Mouse (Mus musculus) intestine, postnatal 0 days (tissue): ENCODE results near the gene Acoxl. TPM values are rescaled to one million over a fixed set of nuclear protein-coding genes. Genes with fewer than 3 reads are reported as not detected.

Experiments used
- ATAC-seq: fragments of 200-750 bp; cut with Nextera tagmentation; 2 replicates; pipeline ENCODE4 v1.8.0; 2017; ENCODE audit warnings: mild to moderate bottlenecking, moderate TSS enrichment, moderate library complexity
- H3K27ac ChIP-seq: fragments of 300-500 bp; sonication (generic); 2 replicates; pipeline ENCODE4 v1.5.1; 2014; ENCODE audit warnings: mild to moderate bottlenecking, low read depth, low read length, moderate library complexity
- H3K27me3 ChIP-seq: fragments of 300-500 bp; sonication (generic); replicated peaks from 2 replicates; pipeline ENCODE4 v1.6.1; 2014; ENCODE audit warnings: low read length, mixed read lengths; ENCODE audit not compliant: control insufficient read depth, insufficient read depth
- H3K36me3 ChIP-seq: fragments of 300-500 bp; sonication (generic); 2 replicates; pipeline ENCODE4 v1.6.1; 2014; ENCODE audit warnings: mild to moderate bottlenecking, moderate library complexity; ENCODE audit not compliant: control insufficient read depth, insufficient read depth
- H3K4me1 ChIP-seq: fragments of 300-500 bp; sonication (generic); replicated peaks from 2 replicates; pipeline ENCODE4 v1.6.1; 2014; ENCODE audit warnings: antibody characterized with exemption, low read length, mixed read lengths; ENCODE audit not compliant: control insufficient read depth, insufficient read depth
- H3K4me2 ChIP-seq: fragments of 300-500 bp; sonication (generic); replicated peaks from 2 replicates; pipeline ENCODE4 v1.6.1; 2014; ENCODE audit warnings: low read depth, mild to moderate bottlenecking, moderate library complexity
- H3K4me3 ChIP-seq: fragments of 300-500 bp; sonication (generic); 2 replicates; pipeline ENCODE4 v1.5.1; 2014; ENCODE audit warnings: low read depth, low read length
- H3K9ac ChIP-seq: fragments of 300-500 bp; sonication (generic); 2 replicates; pipeline ENCODE4 v1.6.1; 2014; ENCODE audit warnings: mild to moderate bottlenecking, low read depth, low read length
- H3K9me3 ChIP-seq: fragments of 300-500 bp; sonication (generic); 2 replicates; pipeline ENCODE4 v1.6.1; 2016; ENCODE audit warnings: mixed run types; ENCODE audit not compliant: control insufficient read depth
- CTCF ChIP-seq: sonication (generic); IDR thresholded peaks from 2 replicates; pipeline ENCODE4 v1.5.1; 2016; ENCODE audit warnings: low read depth, mild to moderate bottlenecking, control low read depth, antibody characterized with exemption, moderate library complexity
- WGBS: fragments of 180-500 bp; shearing (Covaris S2); extraction: QIAGEN DNeasy Blood & Tissue Kit; methylation state at CpG from one replicate; pipeline ENCODE4 v1.1.7; 2014; 5-methylcytosine and 5-hydroxymethylcytosine counted together
- polyA plus RNA-seq: library from polyadenylated mRNA; unstranded; fragments of >200 nt; fragmentation: Nextera tagmentation; extraction: Ambion mirVana; gene quantifications from 2 replicates; pipeline ENCODE4 v1.2.1, GENCODE M21; 2015

Acoxl gene
- polyA plus RNA-seq, 1 experiment from 2014 or later, result 0.25 TPM

DNA sequence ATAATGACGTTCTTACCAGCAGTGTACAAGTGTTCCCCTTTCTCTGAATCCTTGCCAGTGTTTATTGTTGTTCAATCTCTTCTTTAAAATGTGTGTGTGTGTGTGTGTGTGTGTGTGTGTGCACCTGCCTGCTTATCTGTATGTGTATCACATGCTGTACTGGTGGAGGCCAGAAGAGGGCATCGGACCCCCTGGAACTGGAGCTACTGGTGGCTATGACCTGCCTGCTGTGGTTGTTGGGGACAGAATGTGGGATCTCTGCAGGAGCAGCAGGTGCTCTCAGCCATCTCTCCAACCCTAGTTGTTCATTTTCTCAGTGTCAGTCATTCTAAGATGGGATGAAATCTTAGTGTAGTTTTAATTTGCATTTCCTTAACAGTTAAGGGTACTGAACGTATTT, 98.4 kb downstream of the Acoxl start:
- WGBS, result 87% methylated on average over 3 of the region's 3 CpGs
- ATAC-seq, result no peak
- Histone ChIP-seq H3K4me2 (no peak overlapping the region), H3K4me3 (no peak overlapping the region), H3K36me3 (no peaks in the 10 kb centered on the region), H3K27ac (no peak overlapping the region), H3K9me3 (no peaks in the 10 kb centered on the region), H3K4me1 (no peaks in the 10 kb centered on the region), H3K9ac (no peak overlapping the region), H3K27me3 (no peaks in the 10 kb centered on the region)
- peak; percentile 49 for TF ChIP-seq CTCF

DNA sequence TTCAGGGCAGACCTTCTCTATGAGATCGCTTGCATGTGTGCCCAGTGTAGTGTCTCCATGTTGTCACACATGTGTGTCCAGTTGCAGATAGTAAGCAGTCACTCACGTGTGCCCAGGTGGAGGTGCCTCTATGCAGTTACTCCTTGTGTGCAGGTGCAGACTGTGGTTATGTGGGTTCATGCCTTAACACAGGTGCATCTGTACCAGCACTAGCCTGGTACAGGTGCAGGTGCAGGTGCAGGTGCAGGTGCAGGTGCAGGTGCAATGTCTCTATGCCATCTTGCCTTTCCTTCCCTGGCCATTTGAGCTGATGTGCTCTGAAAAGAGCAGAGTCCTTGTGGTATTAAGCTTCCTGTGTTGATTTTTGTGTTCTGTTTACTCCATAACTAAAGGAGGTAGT, 100.5 kb downstream of the Acoxl start:
- no peak overlapping the region for H3K9ac ChIP-seq
- WGBS, result 88% methylated on average over 2 of the region's 2 CpGs
- no peak overlapping the region for H3K4me3 ChIP-seq
- no peak for TF ChIP-seq CTCF
- no peaks in the 10 kb centered on the region for H3K9me3 ChIP-seq
- no peaks in the 10 kb centered on the region for H3K27me3 ChIP-seq
- no peaks in the 10 kb centered on the region for H3K36me3 ChIP-seq
- H3K27ac ChIP-seq, result no peak overlapping the region
- no peak overlapping the region for H3K4me2 ChIP-seq
- no peaks in the 10 kb centered on the region for H3K4me1 ChIP-seq
- ATAC-seq, result no peak

DNA sequence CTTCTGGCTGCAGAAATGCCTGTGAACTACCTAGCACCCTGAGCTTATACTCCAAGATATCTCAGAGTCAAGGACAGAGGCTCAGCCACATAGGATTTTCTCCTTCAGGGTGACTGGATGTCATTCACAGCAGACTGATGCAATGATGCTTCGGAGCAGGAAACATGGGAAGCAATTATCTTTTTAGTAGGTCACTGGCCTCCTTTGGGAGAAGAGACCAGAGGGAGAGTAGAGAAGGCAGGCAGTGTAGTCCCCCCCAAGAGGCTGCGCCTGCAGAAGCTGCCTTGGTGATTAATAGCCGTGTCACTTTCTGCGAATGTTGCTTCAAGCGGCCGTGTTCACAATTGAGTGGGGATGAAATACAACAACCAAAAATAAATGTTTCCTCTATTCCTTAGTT, 121.9 kb downstream of the Acoxl start:
- 48% methylated on average over 6 of the region's 6 CpGs for WGBS
- no peak overlapping the region for H3K4me2 ChIP-seq
- no peak for TF ChIP-seq CTCF

DNA sequence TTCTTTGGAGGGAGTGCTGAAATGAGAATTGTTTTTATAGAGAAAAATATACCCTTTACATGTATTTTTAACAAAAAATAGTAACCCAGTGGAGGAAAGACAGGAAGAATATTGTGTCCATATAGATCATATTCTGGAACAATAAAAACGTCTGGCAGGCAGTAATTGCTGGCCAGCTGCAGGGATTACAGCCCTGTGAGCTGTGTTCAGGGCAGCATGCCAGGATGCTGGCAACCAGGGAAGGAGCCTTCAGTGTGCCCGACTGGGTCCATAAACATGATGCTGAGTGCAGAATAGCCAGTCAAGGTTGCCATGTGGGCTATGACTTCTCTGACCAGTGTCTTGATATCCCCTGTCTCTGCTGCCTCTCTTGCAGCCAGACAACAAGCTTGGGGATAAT, 122.5 kb downstream of the Acoxl start:
- ATAC-seq, result no peak
- H3K4me2 ChIP-seq, result no peak overlapping the region
- H3K27me3 ChIP-seq, result no peaks in the 10 kb centered on the region
- no peak overlapping the region for H3K9ac ChIP-seq
- TF ChIP-seq CTCF, result no peak
- no peak overlapping the region for H3K4me3 ChIP-seq
- no peak overlapping the region for H3K27ac ChIP-seq
- H3K36me3 ChIP-seq, result no peaks in the 10 kb centered on the region
- no peaks in the 10 kb centered on the region for H3K4me1 ChIP-seq
- no peaks in the 10 kb centered on the region for H3K9me3 ChIP-seq
- 22% methylated on average over 2 of the region's 2 CpGs for WGBS

More for the DNA sequence above, 121.9 kb downstream of the Acoxl start:
- H3K27ac ChIP-seq, result no peak overlapping the region
- H3K9me3 ChIP-seq, result no peaks in the 10 kb centered on the region
- H3K27me3 ChIP-seq, result no peaks in the 10 kb centered on the region
- no peak for ATAC-seq
- no peak overlapping the region for H3K4me3 ChIP-seq
- H3K9ac ChIP-seq, result no peak overlapping the region
- H3K36me3 ChIP-seq, result no peaks in the 10 kb centered on the region
- H3K4me1 ChIP-seq, result no peaks in the 10 kb centered on the region

DNA sequence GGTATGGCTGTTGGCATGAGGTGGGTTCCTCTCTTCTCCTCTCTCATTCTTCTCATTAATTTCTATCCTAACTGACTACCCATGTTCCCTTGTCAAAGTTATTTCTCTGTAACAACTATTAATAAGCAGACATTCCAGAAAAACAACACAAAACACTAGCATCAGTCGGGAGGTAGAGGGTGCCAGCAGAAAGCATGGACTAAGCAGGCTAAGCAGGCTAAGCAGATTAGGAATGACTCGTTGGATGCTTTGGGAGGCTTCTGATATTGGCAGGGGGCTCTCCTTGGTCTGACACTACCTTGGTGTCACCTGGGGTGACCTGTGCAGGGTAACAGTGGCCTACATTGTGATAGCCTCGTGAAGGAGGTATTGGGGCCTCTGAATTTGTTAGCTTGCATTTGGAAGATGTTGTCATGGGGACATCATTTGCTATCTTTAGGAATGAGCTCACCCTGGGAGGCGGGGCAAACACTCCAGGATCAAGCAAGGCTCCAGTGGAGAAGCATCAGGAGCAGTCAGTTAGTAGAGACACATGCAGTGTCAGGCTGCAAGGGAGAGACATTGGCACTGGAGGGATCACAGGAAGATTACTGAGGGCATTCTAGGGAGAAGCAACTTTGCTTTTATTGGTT, 123.2 kb downstream of the Acoxl start:
- Histone ChIP-seq H3K4me3 (no peak overlapping the region), H3K27ac (no peak overlapping the region), H3K27me3 (no peaks in the 10 kb centered on the region), H3K9me3 (no peaks in the 10 kb centered on the region), H3K4me2 (no peak overlapping the region), H3K36me3 (no peaks in the 10 kb centered on the region), H3K4me1 (no peaks in the 10 kb centered on the region), H3K9ac (no peak overlapping the region)
- TF ChIP-seq CTCF, result no peak
- 43% methylated on average over 4 of the region's 4 CpGs for WGBS
- ATAC-seq, result no peak

DNA sequence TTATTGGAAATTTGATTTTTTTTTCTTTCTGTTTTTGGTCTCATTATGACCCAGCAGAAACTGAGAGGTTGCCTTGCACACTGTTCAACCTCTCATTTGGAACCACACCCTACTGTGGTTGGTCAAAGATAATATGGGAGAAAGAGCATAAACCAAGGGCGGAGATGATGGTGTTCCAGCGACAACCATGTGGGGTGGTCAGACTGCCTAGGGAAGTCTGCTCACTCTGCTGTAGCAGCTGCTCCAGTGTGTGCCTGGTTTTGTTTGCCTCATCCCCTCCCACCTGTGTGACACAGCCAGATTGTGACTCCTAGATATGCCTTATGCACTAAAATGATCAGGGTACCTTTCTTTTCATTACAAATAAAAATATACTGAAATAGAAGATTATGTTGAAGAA, 130.3 kb downstream of the Acoxl start:
- no peak for TF ChIP-seq CTCF
- whole genome bisulfite sequencing, result 64% methylated on average over 2 of the region's 2 CpGs
- no peak for ATAC-seq
- no peak overlapping the region for H3K9ac ChIP-seq
- no peak overlapping the region for H3K4me2 ChIP-seq
- H3K4me3 ChIP-seq, result no peak overlapping the region
- H3K4me1 ChIP-seq, result no peaks in the 10 kb centered on the region
- no peaks in the 10 kb centered on the region for H3K27me3 ChIP-seq
- H3K36me3 ChIP-seq, result no peaks in the 10 kb centered on the region
- H3K9me3 ChIP-seq, result no peaks in the 10 kb centered on the region
- no peak overlapping the region for H3K27ac ChIP-seq

DNA sequence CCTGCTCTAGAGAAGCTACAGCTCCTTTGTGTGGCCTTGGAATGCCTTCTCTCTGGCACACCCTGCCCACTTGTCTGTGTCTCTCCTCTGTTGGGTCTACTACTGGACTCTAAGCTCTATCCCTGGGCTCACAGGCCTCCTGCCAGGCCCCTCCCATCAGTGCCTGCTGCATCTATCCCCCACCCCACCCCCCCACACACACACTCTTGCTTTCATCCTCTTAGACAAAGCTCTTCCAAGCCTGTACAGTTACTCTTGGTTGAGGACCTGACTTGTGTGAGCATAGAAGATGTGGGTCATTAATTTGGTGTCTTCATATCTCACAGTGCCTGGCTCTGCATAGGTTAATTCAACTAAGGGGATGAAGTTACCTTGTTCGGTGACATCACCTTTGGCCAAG, 137.6 kb downstream of the Acoxl start:
- no peaks in the 10 kb centered on the region for H3K4me1 ChIP-seq
- H3K4me3 ChIP-seq, result no peak overlapping the region
- no peaks in the 10 kb centered on the region for H3K27me3 ChIP-seq
- ATAC-seq, result no peak
- TF ChIP-seq CTCF, result no peak
- no peak overlapping the region for H3K9ac ChIP-seq
- no peak overlapping the region for H3K27ac ChIP-seq
- no peaks in the 10 kb centered on the region for H3K36me3 ChIP-seq
- 83% methylated on average over 1 of the region's 1 CpGs for WGBS
- no peaks in the 10 kb centered on the region for H3K9me3 ChIP-seq
- H3K4me2 ChIP-seq, result no peak overlapping the region
